Mouse (Mus musculus) lung, postnatal 25 days (tissue): ENCODE data around the gene Pgghg.

Experiments
- DNase-seq: peaks from one replicate; pipeline ENCODE4 v3.0.0; 2022; ENCODE audit warnings: low spot score

Gene Pgghg

GRCm38 (mm10) chr7:140990622-140991021 is 49.4 kb downstream of the Pgghg start:
- no peak for DNase-seq

DNA sequence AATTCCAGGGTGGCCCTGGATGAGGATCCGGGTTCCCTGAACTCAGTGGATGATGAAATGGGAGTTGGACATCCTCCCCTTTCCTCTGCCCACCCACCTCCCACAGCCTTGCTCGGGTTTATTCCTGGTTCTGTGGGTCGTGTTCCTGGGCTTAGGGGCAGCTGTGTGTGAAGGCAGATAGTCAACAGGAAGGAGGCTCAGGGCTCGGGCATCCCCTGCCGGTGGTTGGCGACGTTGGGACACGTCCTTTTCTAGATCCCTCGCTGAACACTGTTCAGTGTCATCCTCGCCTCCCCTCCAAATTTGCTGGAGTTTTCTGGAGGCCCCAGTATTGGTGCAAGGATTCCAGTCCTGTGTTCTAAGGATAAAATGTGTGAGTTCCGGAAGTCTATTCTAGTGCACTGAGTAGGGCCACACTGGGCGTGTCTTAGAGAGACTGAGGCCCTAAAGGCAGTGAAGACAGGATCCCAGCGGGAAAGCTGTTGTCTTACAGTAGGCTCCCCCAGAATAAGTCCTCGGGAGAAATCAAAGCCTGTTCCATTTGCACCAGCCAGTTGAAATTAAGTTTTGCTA is 50.0 kb downstream of the Pgghg start:
- DNase-seq, result no peak
